Mouse (Mus musculus) E14TG2a.4 (cell line): ENCODE results near the gene Nkpd1.

Experiments used
- CTCF ChIP-seq: conservative IDR thresholded peaks from 2 replicates; pipeline ENCODE4 v1.5.1; 2014; ENCODE audit warnings: low read length
- NANOG ChIP-seq: IDR thresholded peaks from 2 replicates; pipeline ENCODE4 v1.6.1; 2014; ENCODE audit warnings: borderline replicate concordance, low read length, mixed read lengths
- POU5F1 ChIP-seq: IDR thresholded peaks from 2 replicates; pipeline ENCODE4 v1.6.1; 2014; ENCODE audit warnings: low read length, borderline replicate concordance

DNA sequence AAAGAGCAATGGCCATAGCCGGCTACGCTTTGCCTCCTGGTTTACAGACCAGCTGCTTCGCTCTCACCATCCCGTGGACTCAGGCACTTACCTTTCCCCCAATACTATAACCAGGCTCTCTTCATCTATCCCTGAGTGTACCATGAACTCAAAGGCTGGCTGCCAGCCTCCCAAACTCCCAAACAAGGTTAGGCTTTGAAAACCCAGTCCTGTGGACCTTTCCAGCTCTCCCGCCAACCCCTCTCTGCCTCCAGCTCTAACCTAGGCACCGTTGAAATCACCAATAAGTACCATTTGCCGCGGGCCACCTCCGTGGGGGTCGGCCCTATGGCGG, 43.8 kb downstream of the Nkpd1 start:
- TF ChIP-seq CTCF, result no peak
- no peak for TF ChIP-seq NANOG
- TF ChIP-seq POU5F1, result no peak
